Mouse (Mus musculus): ENCODE measurements around the gene Nxph3. TPM values are rescaled to one million over a fixed set of nuclear protein-coding genes. Genes with fewer than 3 reads are reported as not detected.
A peak's percentile ranks its signal among the peaks of the same experiment; 100 is the strongest.
"Not testable (repeated sequence)": the region's sequence is repeated elsewhere in the genome, so short reads cannot be mapped to it uniquely, and the experiment has no call there.

The Nxph3 gene
- polyA plus RNA-seq, 2 experiments, result 0.08 TPM; not detected in 1

- ATAC-seq (ENCODE audit: insufficient read depth) (no peak), DNase-seq (ENCODE audit: low read depth in 3 of 3, low spot score in 3 of 3) (no peak)
- H3K27ac ChIP-seq, result no peak overlapping the region
- TF ChIP-seq CTCF (IDR thresholded peaks at IDR 0.05; ENCODE audit: low read depth) (no peak), EP300 (IDR thresholded peaks at IDR 0.05; ENCODE audit: low read depth) (no peak)
- no peaks in the 10 kb centered on the region for H3K4me1 ChIP-seq (replicated peaks; ENCODE audit: control insufficient read depth in 2 of 2, insufficient read depth in 2 of 2, low read length in 1 of 2)
- 53% methylated on average over 5 of the region's 5 CpGs for WGBS (ENCODE audit: insufficient replicate concordance)
- no peaks in the 10 kb centered on the region for H3K36me3 ChIP-seq (replicated peaks; ENCODE audit: control insufficient read depth, insufficient read depth, low read depth)
- H3K4me2 ChIP-seq (ENCODE audit: low read depth), result no peak overlapping the region
- no peaks in the 10 kb centered on the region for H3K9me3 ChIP-seq (ENCODE audit: control insufficient read depth, low read length)
- no peak overlapping the region for H3K4me3 ChIP-seq (ENCODE audit: insufficient read depth in 1 of 2, low read depth in 2 of 2, low read length in 2 of 2)
- peaks cover 11% of the 10 kb centered on the region for H3K27me3 ChIP-seq (ENCODE audit: control insufficient read depth, insufficient read depth, low read length)
- H3K9ac ChIP-seq (replicated peaks), result no peak overlapping the region
Measured at GRCm38 (mm10) chr11:95507785-95508184, 6.6 kb downstream of the Nxph3 start.

GRCm38 (mm10) chr11:95507041-95507716 is 7.2 kb downstream of the Nxph3 start:
- Histone ChIP-seq H3K9me3 (ENCODE audit: control insufficient read depth, low read length) (no peaks in the 10 kb centered on the region), H3K4me1 (replicated peaks; ENCODE audit: control insufficient read depth in 2 of 2, insufficient read depth in 2 of 2, low read length in 1 of 2) (no peaks in the 10 kb centered on the region), H3K4me3 (ENCODE audit: insufficient read depth in 1 of 2, low read depth in 2 of 2, low read length in 2 of 2) (no peak overlapping the region), H3K27ac (no peak overlapping the region), H3K4me2 (ENCODE audit: low read depth) (no peak overlapping the region), H3K36me3 (replicated peaks; ENCODE audit: control insufficient read depth, insufficient read depth, low read depth) (no peaks in the 10 kb centered on the region), H3K27me3 (ENCODE audit: control insufficient read depth, insufficient read depth, low read length) (peaks cover 5% of the 10 kb centered on the region), H3K9ac (replicated peaks) (no peak overlapping the region)
- ATAC-seq (ENCODE audit: insufficient read depth) (no peak), DNase-seq (ENCODE audit: low read depth in 3 of 3, low spot score in 3 of 3) (no peak)
- WGBS (ENCODE audit: insufficient replicate concordance), result 35% methylated on average over 12 of the region's 12 CpGs
- TF ChIP-seq CTCF (IDR thresholded peaks at IDR 0.05; ENCODE audit: low read depth) (peak; percentile 42), EP300 (IDR thresholded peaks at IDR 0.05; ENCODE audit: low read depth) (no peak)

DNA sequence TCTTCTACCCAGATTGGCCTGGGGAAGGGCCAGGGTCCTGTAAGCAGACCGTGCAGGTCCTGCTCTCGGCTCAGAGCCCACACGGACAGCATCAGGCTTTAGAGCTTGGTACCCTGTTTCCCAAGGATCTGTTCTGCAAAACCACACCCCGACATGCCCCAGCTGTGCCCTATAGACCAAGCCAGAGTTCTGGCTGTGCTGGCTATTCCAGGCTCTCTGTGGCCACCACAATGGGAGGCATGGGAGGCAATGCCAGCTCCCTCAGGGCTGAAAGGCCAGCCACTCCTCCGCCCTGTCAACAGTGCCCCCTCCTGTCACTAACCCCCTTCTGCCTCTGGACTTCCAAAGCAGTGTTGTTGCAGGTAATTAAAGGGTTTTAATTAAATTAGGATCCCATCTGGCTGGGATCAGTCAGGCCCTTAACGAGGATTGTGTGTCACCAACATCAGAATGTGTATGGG is 10.1 kb downstream of the Nxph3 start:
- no peaks in the 10 kb centered on the region for H3K4me1 ChIP-seq (replicated peaks; ENCODE audit: control insufficient read depth in 2 of 2, insufficient read depth in 2 of 2, low read length in 1 of 2)

DNA sequence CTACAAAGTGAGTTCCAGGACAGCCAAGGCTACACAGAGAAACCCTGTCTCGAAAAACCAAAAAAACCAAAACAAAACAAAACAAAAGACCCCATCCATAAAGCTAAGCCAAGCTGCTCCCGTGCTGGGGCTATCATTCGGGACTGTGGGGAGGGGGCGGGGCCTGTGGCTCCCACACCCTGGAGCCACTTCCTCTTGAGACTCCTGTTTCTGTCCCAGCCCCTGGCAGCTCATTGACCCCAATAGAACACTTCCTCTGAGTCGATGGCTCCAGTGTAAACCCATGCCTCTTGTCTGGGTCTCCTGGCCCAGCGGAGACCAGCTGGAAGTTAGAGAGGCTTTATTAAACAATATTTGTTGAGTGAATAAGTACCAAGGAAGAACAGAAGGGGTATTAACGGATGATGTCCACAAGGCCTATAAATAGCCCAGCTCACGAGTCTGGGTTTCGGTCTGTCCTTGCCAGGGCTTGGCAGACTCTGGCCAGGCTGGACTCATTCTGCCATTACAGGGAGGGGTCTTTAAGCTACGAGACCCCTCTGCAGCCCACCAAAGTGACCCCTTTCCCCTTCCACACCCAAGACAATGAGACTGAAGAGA is 10.7 kb downstream of the Nxph3 start:
- Histone ChIP-seq H3K4me2 (ENCODE audit: low read depth) (no peak overlapping the region), H3K27me3 (ENCODE audit: control insufficient read depth, insufficient read depth, low read length) (no peaks in the 10 kb centered on the region), H3K9me3 (ENCODE audit: control insufficient read depth, low read length) (no peaks in the 10 kb centered on the region), H3K27ac (no peak overlapping the region), H3K9ac (replicated peaks) (no peak overlapping the region), H3K4me3 (ENCODE audit: insufficient read depth in 1 of 2, low read depth in 2 of 2, low read length in 2 of 2) (no peak overlapping the region), H3K4me1 (replicated peaks; ENCODE audit: control insufficient read depth in 2 of 2, insufficient read depth in 2 of 2, low read length in 1 of 2) (no peaks in the 10 kb centered on the region), H3K36me3 (replicated peaks; ENCODE audit: control insufficient read depth, insufficient read depth, low read depth) (no peaks in the 10 kb centered on the region)
- DNase-seq (ENCODE audit: low read depth in 3 of 3, low spot score in 3 of 3), result no peak
- no peak for ATAC-seq (ENCODE audit: insufficient read depth)
- WGBS (ENCODE audit: insufficient replicate concordance), result 33% methylated on average over 10 of the region's 10 CpGs
- no peak for TF ChIP-seq CTCF (IDR thresholded peaks at IDR 0.05; ENCODE audit: low read depth)
- no peak for TF ChIP-seq EP300 (IDR thresholded peaks at IDR 0.05; ENCODE audit: low read depth)

More for the DNA sequence above, 10.1 kb downstream of the Nxph3 start:
- no peaks in the 10 kb centered on the region for H3K9me3 ChIP-seq (ENCODE audit: control insufficient read depth, low read length)
- H3K4me3 ChIP-seq (ENCODE audit: insufficient read depth in 1 of 2, low read depth in 2 of 2, low read length in 2 of 2), result no peak overlapping the region
- H3K27ac ChIP-seq, result no peak overlapping the region
- no peak for DNase-seq (ENCODE audit: low read depth in 3 of 3, low spot score in 3 of 3)
- no peak for TF ChIP-seq CTCF (IDR thresholded peaks at IDR 0.05; ENCODE audit: low read depth)
- no peak for TF ChIP-seq EP300 (IDR thresholded peaks at IDR 0.05; ENCODE audit: low read depth)
- H3K36me3 ChIP-seq (replicated peaks; ENCODE audit: control insufficient read depth, insufficient read depth, low read depth), result no peaks in the 10 kb centered on the region
- WGBS (ENCODE audit: insufficient replicate concordance), result 69% methylated on average over 6 of the region's 6 CpGs
- H3K9ac ChIP-seq (replicated peaks), result no peak overlapping the region
- no peak for ATAC-seq (ENCODE audit: insufficient read depth)
- no peak overlapping the region for H3K4me2 ChIP-seq (ENCODE audit: low read depth)
- H3K27me3 ChIP-seq (ENCODE audit: control insufficient read depth, insufficient read depth, low read length), result no peaks in the 10 kb centered on the region

DNA sequence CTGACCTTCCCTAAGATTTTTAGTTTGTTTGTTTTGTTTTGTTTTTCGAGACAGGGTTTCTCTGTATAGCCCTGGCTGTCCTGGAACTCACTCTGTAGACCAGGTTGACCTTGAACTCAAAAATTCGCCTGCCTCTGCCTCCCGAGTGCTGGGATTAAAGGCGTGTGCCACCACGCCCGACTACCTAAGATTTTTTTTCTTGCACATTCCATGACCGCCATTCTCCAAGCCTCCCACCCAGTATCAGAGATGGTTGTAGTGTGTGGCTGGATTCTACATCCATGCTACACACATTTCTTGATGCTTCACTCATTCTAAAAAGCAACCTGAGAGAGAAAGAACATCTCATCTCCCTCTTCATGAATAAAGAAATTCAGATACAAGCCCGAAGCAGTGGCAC is 12.5 kb downstream of the Nxph3 start:
- not testable (repeated sequence) for H3K4me1 ChIP-seq (replicated peaks; ENCODE audit: control insufficient read depth in 2 of 2, insufficient read depth in 2 of 2, low read length in 1 of 2); ATAC-seq (ENCODE audit: insufficient read depth); H3K4me2 ChIP-seq (ENCODE audit: low read depth); H3K9ac ChIP-seq (replicated peaks); H3K36me3 ChIP-seq (replicated peaks; ENCODE audit: control insufficient read depth, insufficient read depth, low read depth); H3K27ac ChIP-seq; H3K27me3 ChIP-seq (ENCODE audit: control insufficient read depth, insufficient read depth, low read length); H3K4me3 ChIP-seq (ENCODE audit: insufficient read depth in 1 of 2, low read depth in 2 of 2, low read length in 2 of 2); H3K9me3 ChIP-seq (ENCODE audit: control insufficient read depth, low read length); DNase-seq (ENCODE audit: low read depth in 3 of 3, low spot score in 3 of 3)
- 57% methylated on average over 8 of the region's 8 CpGs for WGBS (ENCODE audit: insufficient replicate concordance)

Data from liver, embryonic 14.5 days (tissue).